Mouse (Mus musculus) megakaryocyte, embryonic 14.5 days (primary cell): ENCODE measurements around the gene Pkd1l2. TPM values are rescaled to one million over a fixed set of nuclear protein-coding genes. Genes with fewer than 3 reads are reported as not detected.

Experiments used
- H3K27me3 ChIP-seq: replicated peaks from 2 replicates; pipeline ENCODE3; 2012; ENCODE audit warnings: inconsistent platforms
- H3K36me3 ChIP-seq: replicated peaks from 2 replicates; pipeline ENCODE3; 2012; ENCODE audit warnings: low read length, inconsistent platforms, mixed read lengths
- H3K4me1 ChIP-seq: 2 replicates; pipeline ENCODE4 v1.6.1; 2012; ENCODE audit warnings: inconsistent platforms
- H3K4me3 ChIP-seq: replicated peaks from 2 replicates; pipeline ENCODE3; 2012; ENCODE audit warnings: moderate library complexity, mild to moderate bottlenecking, inconsistent platforms
- H3K9me3 ChIP-seq: 2 replicates; pipeline ENCODE4 v1.6.1; 2012; ENCODE audit warnings: inconsistent platforms
- FLI1 ChIP-seq: IDR thresholded peaks from 2 replicates; pipeline ENCODE4 v1.6.1; 2012; ENCODE audit warnings: low read length, inconsistent platforms, mixed read lengths
- GATA1 ChIP-seq: IDR thresholded peaks from 3 replicates; pipeline ENCODE4 v1.6.1; 2012; ENCODE audit warnings: mixed read lengths, low read length, inconsistent platforms, borderline replicate concordance
- polyA plus RNA-seq: library from polyadenylated mRNA; stranded (reverse); fragments of >175 nt; gene quantifications from 2 replicates; pipeline ENCODE4 v1.2.3, GENCODE M21; 2012; ENCODE audit warnings: low replicate concordance; ENCODE audit not compliant: insufficient read depth

The Pkd1l2 gene
- polyA plus RNA-seq, 1 experiment = 0.63 TPM

GRCm38 (mm10) chr8:117019323-117020275 is 62.6 kb downstream of the Pkd1l2 start:
- peaks cover 11% of the 10 kb centered on the region for H3K4me1 ChIP-seq
- peaks cover 51% of the 10 kb centered on the region for H3K27me3 ChIP-seq
- no peak overlapping the region for H3K4me3 ChIP-seq
- H3K36me3 ChIP-seq = no peaks in the 10 kb centered on the region
- 0 out of 2 replicates have a peak, but pooled peaks cover 2% of the 10 kb centered on the region for H3K9me3 ChIP-seq
- TF ChIP-seq GATA1 (no peak), FLI1 (no peak)

- Histone ChIP-seq H3K9me3 (0 out of 2 replicates have a peak, but pooled peaks cover 2% of the 10 kb centered on the region), H3K27me3 (peaks cover 56% of the 10 kb centered on the region), H3K36me3 (no peaks in the 10 kb centered on the region), H3K4me3 (no peak overlapping the region), H3K4me1 (peaks cover 3% of the 10 kb centered on the region)
- TF ChIP-seq GATA1 (no peak), FLI1 (no peak)
Observed at GRCm38 (mm10) chr8:117017896-117018295, 64.4 kb downstream of the Pkd1l2 start.

GRCm38 (mm10) chr8:117017006-117017405 is 65.2 kb downstream of the Pkd1l2 start:
- H3K27me3 ChIP-seq = peaks cover 56% of the 10 kb centered on the region
- H3K36me3 ChIP-seq = no peaks in the 10 kb centered on the region
- 0 out of 2 replicates have a peak, but pooled peaks cover 2% of the 10 kb centered on the region for H3K9me3 ChIP-seq
- TF ChIP-seq FLI1 (no peak), GATA1 (no peak)
- no peaks in the 10 kb centered on the region; the same call in 1 of the 2 replicates for H3K4me1 ChIP-seq
- no peak overlapping the region for H3K4me3 ChIP-seq

- Histone ChIP-seq H3K27me3 (peaks cover 62% of the 10 kb centered on the region), H3K4me1 (peaks cover 4% of the 10 kb centered on the region), H3K4me3 (no peak overlapping the region), H3K9me3 (0 out of 2 replicates have a peak, but pooled peaks cover 2% of the 10 kb centered on the region), H3K36me3 (no peaks in the 10 kb centered on the region)
- TF ChIP-seq FLI1 (no peak), GATA1 (no peak)
Observed at GRCm38 (mm10) chr8:117015670-117016069, 66.6 kb downstream of the Pkd1l2 start.

GRCm38 (mm10) chr8:117011366-117011765 is 70.9 kb downstream of the Pkd1l2 start:
- TF ChIP-seq FLI1 (no peak), GATA1 (no peak)
- H3K27me3 ChIP-seq = peaks cover 43% of the 10 kb centered on the region

GRCm38 (mm10) chr8:116994016-116994716 is 88.1 kb downstream of the Pkd1l2 start:
- Histone ChIP-seq H3K4me3 (peak overlapping the region; percentile 97), H3K36me3 (peaks cover 11% of the 10 kb centered on the region), H3K27me3 (peaks cover 16% of the 10 kb centered on the region), H3K4me1 (peaks cover 38% of the 10 kb centered on the region), H3K9me3 (no peaks in the 10 kb centered on the region)
- no peak for TF ChIP-seq GATA1
- no peak for TF ChIP-seq FLI1

More at GRCm38 (mm10) chr8:117011366-117011765, 70.9 kb downstream of the Pkd1l2 start:
- Histone ChIP-seq H3K9me3 (0 out of 2 replicates have a peak, but pooled peaks cover 2% of the 10 kb centered on the region), H3K4me3 (no peak overlapping the region), H3K36me3 (no peaks in the 10 kb centered on the region), H3K4me1 (peaks cover 4% of the 10 kb centered on the region)

- no peak for TF ChIP-seq GATA1
- no peak for TF ChIP-seq FLI1
- peaks cover 7% of the 10 kb centered on the region for H3K27me3 ChIP-seq
- H3K36me3 ChIP-seq = peaks cover 20% of the 10 kb centered on the region
- H3K9me3 ChIP-seq = no peaks in the 10 kb centered on the region
- H3K4me3 ChIP-seq = peak within 1 kb of the TSS; percentile 97
- peaks cover 38% of the 10 kb centered on the region for H3K4me1 ChIP-seq
Observed at GRCm38 (mm10) chr8:116993095-116993867, 89.0 kb downstream of the Pkd1l2 start, which contains the start of gene Gcsh. Gcsh (minus strand) TSS chr8:116993537.

- Histone ChIP-seq H3K4me3 (peak overlapping the region; percentile 97), H3K9me3 (no peaks in the 10 kb centered on the region), H3K27me3 (peaks cover under 1% of the 10 kb centered on the region), H3K36me3 (peaks cover 28% of the 10 kb centered on the region), H3K4me1 (peaks cover 35% of the 10 kb centered on the region)
- TF ChIP-seq GATA1 (no peak), FLI1 (no peak)
Observed at GRCm38 (mm10) chr8:116992176-116992971, 89.9 kb downstream of the Pkd1l2 start.
